Mouse (Mus musculus) E14TG2a.4 (cell line): Measurements from ENCODE around the gene Ifi214.
"Not testable (repeated sequence)": the region's sequence is repeated elsewhere in the genome, so short reads cannot be mapped to it uniquely, and the experiment has no call there.

Experiments
- CTCF ChIP-seq: conservative IDR thresholded peaks from 2 replicates; pipeline ENCODE4 v1.5.1; 2014; ENCODE audit warnings: low read length
- NANOG ChIP-seq: IDR thresholded peaks from 2 replicates; pipeline ENCODE4 v1.6.1; 2014; ENCODE audit warnings: borderline replicate concordance, low read length, mixed read lengths
- POU5F1 ChIP-seq: IDR thresholded peaks from 2 replicates; pipeline ENCODE4 v1.6.1; 2014; ENCODE audit warnings: low read length, borderline replicate concordance

DNA sequence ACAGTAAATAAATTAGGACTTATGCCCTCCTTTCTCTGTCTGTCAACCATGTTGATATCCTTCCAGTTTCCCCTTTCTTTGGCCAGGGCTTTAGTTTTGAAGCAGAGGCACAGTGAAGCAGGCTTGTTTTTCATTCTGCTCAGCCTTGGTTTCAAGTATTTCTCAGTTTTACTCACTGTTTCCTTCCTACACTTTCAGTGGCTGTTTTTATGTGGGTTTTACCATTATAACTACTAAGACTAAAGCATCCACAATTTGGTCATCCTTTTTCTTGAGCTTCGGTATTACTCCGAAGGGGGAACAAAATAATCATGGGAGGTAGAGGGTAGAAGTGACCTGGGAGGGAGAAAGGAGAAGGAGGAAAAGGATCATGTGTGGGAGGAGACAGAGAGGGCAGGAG, 25.2 kb downstream of the Ifi214 start:
- not testable (repeated sequence) for TF ChIP-seq CTCF, NANOG, POU5F1
